Mouse (Mus musculus) testis, adult 2 months (tissue): Measurements from ENCODE around the gene Slc7a15.

ENCODE experiments used
- CTCF ChIP-seq: fragments of 200-500 bp; IDR thresholded peaks from 2 replicates; pipeline ENCODE4 v1.5.1; 2012; ENCODE audit warnings: low read depth, mild to moderate bottlenecking, inconsistent platforms, low read length, moderate library complexity; ENCODE audit not compliant: control insufficient read depth, insufficient read depth, insufficient replicate concordance
- POLR2A ChIP-seq: fragments of 200-500 bp; IDR thresholded peaks from 2 replicates; pipeline ENCODE4 v1.6.1; 2012; ENCODE audit warnings: low read depth, mild to moderate bottlenecking, inconsistent platforms, low read length, moderate library complexity; ENCODE audit not compliant: control insufficient read depth

- TF ChIP-seq POLR2A (peak; percentile 76), CTCF (no peak)
Observed at GRCm38 (mm10) chr12:8640711-8641424, 42.0 kb upstream of the Slc7a15 start.
